Mouse (Mus musculus): ENCODE measurements around the gene Skap1. TPM values are rescaled to one million over a fixed set of nuclear protein-coding genes. Genes with fewer than 3 reads are reported as not detected.

Gene Skap1
- polyA plus RNA-seq, 1 experiment from 2014 or later: 0.35 TPM

- WGBS (ENCODE audit: insufficient replicate concordance): 31% methylated on average over 6 of the region's 6 CpGs
- H3K27ac ChIP-seq (ENCODE audit: low read depth): no peak overlapping the region
- H3K9me3 ChIP-seq (ENCODE audit: low read length): no peaks in the 10 kb centered on the region
- no peak overlapping the region for H3K4me2 ChIP-seq (ENCODE audit: low read depth, low read length)
- H3K4me1 ChIP-seq (ENCODE audit: insufficient read depth): peaks cover 4% of the 10 kb centered on the region; the same call in 1 of the 2 replicates
- H3K9ac ChIP-seq (replicated peaks): no peak overlapping the region
- DNase-seq (no peak), ATAC-seq (no peak)
- no peak overlapping the region for H3K4me3 ChIP-seq (ENCODE audit: low read depth, low read length)
- no peaks in the 10 kb centered on the region for H3K27me3 ChIP-seq (ENCODE audit: insufficient read depth, low read length)
- TF ChIP-seq EP300 (IDR thresholded peaks at IDR 0.05; ENCODE audit: low read depth) (no peak), CTCF (IDR thresholded peaks at IDR 0.05; ENCODE audit: low read depth) (no peak)
- H3K36me3 ChIP-seq (replicated peaks; ENCODE audit: insufficient read depth, low read length): no peaks in the 10 kb centered on the region
Measured at GRCm38 (mm10) chr11:96604306-96604705, 139.9 kb downstream of the Skap1 start.

DNA sequence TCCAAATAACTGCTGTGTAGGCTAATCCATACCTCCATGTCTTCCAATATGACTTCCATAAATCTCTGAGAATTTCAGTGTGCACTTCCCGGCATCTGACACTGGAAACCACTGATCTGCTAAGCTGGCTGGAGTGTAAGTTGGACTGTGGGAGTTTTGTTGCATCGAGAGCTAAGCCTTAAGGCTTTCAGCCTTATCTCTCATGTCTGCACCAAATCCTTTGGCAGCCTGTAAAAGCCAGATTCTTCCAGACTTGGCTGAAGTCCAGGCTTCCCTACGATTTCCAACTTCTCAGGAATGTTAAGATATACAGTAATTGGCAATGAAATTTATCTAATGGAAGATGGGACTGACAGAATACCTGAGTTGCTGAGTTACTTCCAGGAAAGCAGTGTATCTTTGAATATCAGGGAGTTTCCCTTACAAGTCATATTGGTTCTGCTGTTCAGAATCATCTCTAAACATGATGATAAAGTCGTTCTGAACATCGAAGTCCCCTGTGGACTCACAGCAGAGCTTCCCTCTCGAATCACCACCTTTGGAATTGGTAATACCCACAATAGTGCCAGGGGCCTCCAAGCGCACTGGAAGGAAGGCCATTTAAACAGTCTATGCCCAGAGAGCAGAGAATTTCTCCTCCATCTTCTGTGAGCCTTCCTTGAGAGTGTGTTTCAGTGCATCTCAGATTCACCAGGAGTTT, 140.5 kb downstream of the Skap1 start:
- 63% methylated on average over 7 of the region's 7 CpGs for WGBS (ENCODE audit: insufficient replicate concordance)
- H3K4me3 ChIP-seq (ENCODE audit: low read depth, low read length): no peak overlapping the region
- H3K27ac ChIP-seq (ENCODE audit: low read depth): no peak overlapping the region
- H3K4me1 ChIP-seq (ENCODE audit: insufficient read depth): peaks cover 4% of the 10 kb centered on the region; the same call in 1 of the 2 replicates
- no peaks in the 10 kb centered on the region for H3K9me3 ChIP-seq (ENCODE audit: low read length)
- ATAC-seq: no peak
- no peak for DNase-seq
- H3K4me2 ChIP-seq (ENCODE audit: low read depth, low read length): no peak overlapping the region
- no peak overlapping the region for H3K9ac ChIP-seq (replicated peaks)
- no peak for TF ChIP-seq EP300 (IDR thresholded peaks at IDR 0.05; ENCODE audit: low read depth)
- TF ChIP-seq CTCF (IDR thresholded peaks at IDR 0.05; ENCODE audit: low read depth): no peak
- no peaks in the 10 kb centered on the region for H3K36me3 ChIP-seq (replicated peaks; ENCODE audit: insufficient read depth, low read length)
- no peaks in the 10 kb centered on the region for H3K27me3 ChIP-seq (ENCODE audit: insufficient read depth, low read length)

GRCm38 (mm10) chr11:96605516-96605915, 141.1 kb downstream of the Skap1 start:
- H3K9me3 ChIP-seq (ENCODE audit: low read length): no peaks in the 10 kb centered on the region
- peaks cover 4% of the 10 kb centered on the region; the same call in 1 of the 2 replicates for H3K4me1 ChIP-seq (ENCODE audit: insufficient read depth)
- no peak for TF ChIP-seq CTCF (IDR thresholded peaks at IDR 0.05; ENCODE audit: low read depth)
- TF ChIP-seq EP300 (IDR thresholded peaks at IDR 0.05; ENCODE audit: low read depth): no peak
- no peaks in the 10 kb centered on the region for H3K36me3 ChIP-seq (replicated peaks; ENCODE audit: insufficient read depth, low read length)
- H3K27ac ChIP-seq (ENCODE audit: low read depth): no peak overlapping the region
- H3K27me3 ChIP-seq (ENCODE audit: insufficient read depth, low read length): no peaks in the 10 kb centered on the region
- H3K4me2 ChIP-seq (ENCODE audit: low read depth, low read length): no peak overlapping the region
- DNase-seq: no peak
- 77% methylated on average over 6 of the region's 6 CpGs for WGBS (ENCODE audit: insufficient replicate concordance)
- ATAC-seq: no peak
- H3K4me3 ChIP-seq (ENCODE audit: low read depth, low read length): no peak overlapping the region
- no peak overlapping the region for H3K9ac ChIP-seq (replicated peaks)

- Histone ChIP-seq H3K9me3 (ENCODE audit: low read length) (no peaks in the 10 kb centered on the region), H3K36me3 (replicated peaks; ENCODE audit: insufficient read depth, low read length) (no peaks in the 10 kb centered on the region), H3K4me3 (ENCODE audit: low read depth, low read length) (no peak overlapping the region), H3K27me3 (ENCODE audit: insufficient read depth, low read length) (no peaks in the 10 kb centered on the region), H3K4me1 (ENCODE audit: insufficient read depth) (peaks cover 4% of the 10 kb centered on the region; the same call in 1 of the 2 replicates), H3K27ac (ENCODE audit: low read depth) (no peak overlapping the region), H3K4me2 (ENCODE audit: low read depth, low read length) (no peak overlapping the region), H3K9ac (replicated peaks) (no peak overlapping the region)
- TF ChIP-seq EP300 (IDR thresholded peaks at IDR 0.05; ENCODE audit: low read depth) (no peak), CTCF (IDR thresholded peaks at IDR 0.05; ENCODE audit: low read depth) (no peak)
- ATAC-seq (no peak), DNase-seq (no peak)
- WGBS (ENCODE audit: insufficient replicate concordance): 83% methylated on average over 11 of the region's 11 CpGs
Measured at GRCm38 (mm10) chr11:96612596-96612995, 148.2 kb downstream of the Skap1 start.

DNA sequence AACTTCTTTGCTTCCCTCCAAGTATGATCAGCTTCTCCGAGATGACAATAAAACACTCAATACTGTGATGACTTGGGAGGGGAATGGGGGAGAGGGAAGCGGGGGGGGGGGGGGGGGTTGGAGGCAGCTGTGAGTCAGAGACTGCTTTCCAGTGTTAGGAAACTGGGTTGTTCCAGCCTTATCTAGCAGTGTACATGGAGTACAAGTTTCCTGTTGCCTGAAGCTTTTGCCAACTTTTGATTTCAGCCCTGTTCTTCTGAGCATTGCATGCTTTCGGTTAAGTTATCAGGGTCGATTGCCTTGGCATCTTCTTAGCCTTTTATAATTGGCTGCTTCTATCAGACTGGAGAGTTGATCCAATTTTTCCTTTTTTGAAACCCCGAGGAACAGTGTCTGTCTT, 152.4 kb downstream of the Skap1 start:
- DNase-seq (no peak), ATAC-seq (no peak)
- Histone ChIP-seq H3K4me2 (ENCODE audit: low read depth, low read length) (no peak overlapping the region), H3K4me1 (ENCODE audit: insufficient read depth) (no peaks in the 10 kb centered on the region), H3K4me3 (ENCODE audit: low read depth, low read length) (no peak overlapping the region), H3K9me3 (ENCODE audit: low read length) (no peaks in the 10 kb centered on the region), H3K9ac (replicated peaks) (no peak overlapping the region), H3K36me3 (replicated peaks; ENCODE audit: insufficient read depth, low read length) (no peaks in the 10 kb centered on the region), H3K27me3 (ENCODE audit: insufficient read depth, low read length) (no peaks in the 10 kb centered on the region), H3K27ac (ENCODE audit: low read depth) (no peak overlapping the region)
- 34% methylated on average over 5 of the region's 5 CpGs for WGBS (ENCODE audit: insufficient replicate concordance)
- no peak for TF ChIP-seq CTCF (IDR thresholded peaks at IDR 0.05; ENCODE audit: low read depth)
- TF ChIP-seq EP300 (IDR thresholded peaks at IDR 0.05; ENCODE audit: low read depth): no peak

DNA sequence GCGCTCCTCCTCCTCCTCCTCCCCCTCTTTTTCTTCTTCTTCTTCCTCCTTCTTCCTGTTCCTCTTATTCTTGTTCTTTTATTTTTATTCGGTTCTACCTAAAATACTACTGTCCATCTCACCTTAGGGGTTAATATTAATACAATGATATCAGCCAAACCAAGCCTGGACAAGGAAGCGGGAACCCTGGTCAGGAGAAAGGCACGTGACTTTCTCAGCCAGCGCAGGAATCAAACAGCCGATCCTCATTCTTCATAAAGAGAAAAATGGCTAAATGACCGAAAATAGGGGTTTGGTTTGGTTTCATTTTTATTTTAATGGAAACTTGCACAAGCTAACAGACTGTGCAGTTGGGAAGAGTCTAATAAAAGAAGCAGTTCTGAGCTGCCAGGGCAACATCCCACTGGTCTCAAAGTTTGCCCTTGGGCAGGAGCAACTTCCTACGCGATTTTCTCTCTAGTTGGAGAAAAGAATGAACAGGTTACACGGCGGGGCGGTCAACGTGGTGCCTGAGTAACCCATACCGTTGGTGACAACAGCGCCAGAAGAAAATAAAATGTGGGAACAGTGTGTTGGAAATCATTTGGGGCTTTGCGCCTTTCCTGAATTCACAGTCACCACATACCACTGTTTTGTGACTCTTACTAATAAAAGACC, 154.5 kb downstream of the Skap1 start:
- H3K9me3 ChIP-seq (ENCODE audit: low read length): no peaks in the 10 kb centered on the region
- H3K4me3 ChIP-seq (ENCODE audit: low read depth, low read length): no peak overlapping the region
- 57% methylated on average over 16 of the region's 16 CpGs for WGBS (ENCODE audit: insufficient replicate concordance)
- no peak for TF ChIP-seq CTCF (IDR thresholded peaks at IDR 0.05; ENCODE audit: low read depth)
- TF ChIP-seq EP300 (IDR thresholded peaks at IDR 0.05; ENCODE audit: low read depth): no peak
- no peaks in the 10 kb centered on the region for H3K27me3 ChIP-seq (ENCODE audit: insufficient read depth, low read length)
- H3K4me2 ChIP-seq (ENCODE audit: low read depth, low read length): no peak overlapping the region
- H3K9ac ChIP-seq (replicated peaks): no peak overlapping the region
- no peaks in the 10 kb centered on the region for H3K4me1 ChIP-seq (ENCODE audit: insufficient read depth)
- ATAC-seq (no peak), DNase-seq (no peak)
- no peaks in the 10 kb centered on the region for H3K36me3 ChIP-seq (replicated peaks; ENCODE audit: insufficient read depth, low read length)
- no peak overlapping the region for H3K27ac ChIP-seq (ENCODE audit: low read depth)

Measured in liver, postnatal 0 days (tissue).